Mouse (Mus musculus): ENCODE measurements around the gene Olfr279. TPM values are rescaled to one million over a fixed set of nuclear protein-coding genes. Genes with fewer than 3 reads are reported as not detected.
A peak's percentile ranks its signal among the peaks of the same experiment; 100 is the strongest.
"Not testable (repeated sequence)": the region's sequence is repeated elsewhere in the genome, so short reads cannot be mapped to it uniquely, and the experiment has no call there.

Olfr279 gene
- polyA plus RNA-seq, 1 experiment from 2014 or later, result not detected

- Histone ChIP-seq H3K9me3 (ENCODE audit: control insufficient read depth, low read depth, low read length) (no peaks in the 10 kb centered on the region), H3K27ac (ENCODE audit: low read length) (no peak overlapping the region), H3K36me3 (ENCODE audit: control insufficient read depth, insufficient read depth, low read length) (no peaks in the 10 kb centered on the region), H3K4me1 (ENCODE audit: control insufficient read depth, insufficient read depth, low read length) (0 out of 2 replicates have a peak, but pooled peaks cover 3% of the 10 kb centered on the region), H3K9ac (replicated peaks; ENCODE audit: low read depth, low read length) (no peak overlapping the region), H3K27me3 (ENCODE audit: control insufficient read depth, insufficient read depth, low read length) (no peaks in the 10 kb centered on the region), H3K4me3 (ENCODE audit: low read depth, low read length) (no peak overlapping the region), H3K4me2 (replicated peaks; ENCODE audit: low read depth, low read length) (no peak overlapping the region)
- WGBS, result 69% methylated on average over 9 of the region's 9 CpGs
- no peak for ATAC-seq (ENCODE audit: insufficient number of reproducible peaks, insufficient read depth, low FRiP score, low read depth)
These were observed 14.2 kb downstream of the Olfr279 start for GRCm38 (mm10) chr15:98506253-98506957.

DNA sequence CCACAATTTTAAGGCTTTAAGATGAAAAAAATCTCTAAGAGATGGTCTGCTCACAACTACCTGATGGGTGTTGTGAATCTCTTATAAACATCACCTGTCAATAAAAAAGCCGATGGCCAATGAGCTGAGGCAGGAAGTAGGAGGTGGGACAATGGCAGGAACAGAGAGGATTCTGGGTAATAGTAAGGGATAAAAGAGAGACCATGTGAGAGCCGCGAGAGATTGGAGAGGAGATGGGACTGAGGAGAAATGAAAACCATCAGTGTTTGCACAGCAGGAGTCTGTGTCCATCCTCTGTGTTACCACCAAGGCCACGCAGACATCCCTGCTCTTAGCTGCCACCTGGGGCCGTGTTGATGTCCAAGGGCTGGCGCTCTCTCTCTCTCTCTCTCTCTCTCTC is 15.1 kb downstream of the Olfr279 start:
- H3K4me3 ChIP-seq (ENCODE audit: low read depth, low read length), result no peak overlapping the region
- H3K27me3 ChIP-seq (ENCODE audit: control insufficient read depth, insufficient read depth, low read length), result no peaks in the 10 kb centered on the region
- H3K36me3 ChIP-seq (ENCODE audit: control insufficient read depth, insufficient read depth, low read length), result no peaks in the 10 kb centered on the region
- no peak for ATAC-seq (ENCODE audit: insufficient number of reproducible peaks, insufficient read depth, low FRiP score, low read depth)
- H3K27ac ChIP-seq (ENCODE audit: low read length), result no peak overlapping the region
- no peaks in the 10 kb centered on the region for H3K9me3 ChIP-seq (ENCODE audit: control insufficient read depth, low read depth, low read length)
- H3K4me1 ChIP-seq (ENCODE audit: control insufficient read depth, insufficient read depth, low read length), result 0 out of 2 replicates have a peak, but pooled peaks cover 3% of the 10 kb centered on the region
- no peak overlapping the region for H3K4me2 ChIP-seq (replicated peaks; ENCODE audit: low read depth, low read length)
- H3K9ac ChIP-seq (replicated peaks; ENCODE audit: low read depth, low read length), result no peak overlapping the region
- 87% methylated on average over 6 of the region's 6 CpGs for WGBS

- ATAC-seq (ENCODE audit: insufficient number of reproducible peaks, insufficient read depth, low FRiP score, low read depth), result no peak
These were observed 17.2 kb downstream of the Olfr279 start for GRCm38 (mm10) chr15:98509387-98509786.

GRCm38 (mm10) chr15:98510438-98511385 is 18.5 kb downstream of the Olfr279 start:
- H3K4me1 ChIP-seq (ENCODE audit: control insufficient read depth, insufficient read depth, low read length), result 0 out of 2 replicates have a peak, but pooled peaks cover 6% of the 10 kb centered on the region
- peak overlapping the region; percentile 38 for H3K4me2 ChIP-seq (replicated peaks; ENCODE audit: low read depth, low read length)
- H3K36me3 ChIP-seq (ENCODE audit: control insufficient read depth, insufficient read depth, low read length), result no peaks in the 10 kb centered on the region
- no peak for ATAC-seq (ENCODE audit: insufficient number of reproducible peaks, insufficient read depth, low FRiP score, low read depth)
- WGBS, result 32% methylated on average over 25 of the region's 25 CpGs
- no peak overlapping the region for H3K9ac ChIP-seq (replicated peaks; ENCODE audit: low read depth, low read length)
- H3K27ac ChIP-seq (ENCODE audit: low read length), result no peak overlapping the region
- no peaks in the 10 kb centered on the region for H3K9me3 ChIP-seq (ENCODE audit: control insufficient read depth, low read depth, low read length)
- no peak overlapping the region for H3K4me3 ChIP-seq (ENCODE audit: low read depth, low read length)
- H3K27me3 ChIP-seq (ENCODE audit: control insufficient read depth, insufficient read depth, low read length), result no peaks in the 10 kb centered on the region

More at GRCm38 (mm10) chr15:98509387-98509786, 17.2 kb downstream of the Olfr279 start:
- Histone ChIP-seq H3K36me3 (ENCODE audit: control insufficient read depth, insufficient read depth, low read length) (no peaks in the 10 kb centered on the region), H3K9ac (replicated peaks; ENCODE audit: low read depth, low read length) (no peak overlapping the region), H3K9me3 (ENCODE audit: control insufficient read depth, low read depth, low read length) (no peaks in the 10 kb centered on the region), H3K4me2 (replicated peaks; ENCODE audit: low read depth, low read length) (no peak overlapping the region), H3K4me1 (ENCODE audit: control insufficient read depth, insufficient read depth, low read length) (0 out of 2 replicates have a peak, but pooled peaks cover 6% of the 10 kb centered on the region), H3K27me3 (ENCODE audit: control insufficient read depth, insufficient read depth, low read length) (no peaks in the 10 kb centered on the region), H3K27ac (ENCODE audit: low read length) (no peak overlapping the region), H3K4me3 (ENCODE audit: low read depth, low read length) (no peak overlapping the region)
- WGBS, result 61% methylated on average over 2 of the region's 2 CpGs

GRCm38 (mm10) chr15:98511386-98511928 is 19.3 kb downstream of the Olfr279 start:
- Histone ChIP-seq H3K27ac (ENCODE audit: low read length) (no peak overlapping the region), H3K4me2 (replicated peaks; ENCODE audit: low read depth, low read length) (no peak overlapping the region)

DNA sequence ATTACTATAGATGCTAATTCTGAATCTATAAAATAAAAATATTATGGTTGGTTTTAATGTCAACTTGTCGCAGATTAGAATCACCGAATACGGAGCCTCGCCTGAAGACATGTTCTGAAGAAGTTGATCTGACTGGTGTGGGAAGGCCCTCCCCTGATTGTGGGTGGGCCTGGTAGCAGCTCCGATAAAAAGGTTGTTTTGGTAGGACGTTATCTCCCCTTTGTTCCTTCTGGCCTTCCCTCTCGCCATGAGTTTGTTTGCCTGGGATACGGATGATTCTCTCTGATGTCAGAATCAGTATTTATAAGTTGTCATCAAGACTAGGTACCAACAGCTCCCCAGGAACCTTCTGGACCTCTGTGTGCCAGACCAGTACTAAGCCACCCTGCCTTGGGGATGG is 20.0 kb downstream of the Olfr279 start:
- Histone ChIP-seq H3K27ac (ENCODE audit: low read length) (no peak overlapping the region), H3K4me2 (replicated peaks; ENCODE audit: low read depth, low read length) (no peak overlapping the region), H3K9ac (replicated peaks; ENCODE audit: low read depth, low read length) (no peak overlapping the region), H3K36me3 (ENCODE audit: control insufficient read depth, insufficient read depth, low read length) (no peaks in the 10 kb centered on the region), H3K9me3 (ENCODE audit: control insufficient read depth, low read depth, low read length) (no peaks in the 10 kb centered on the region), H3K4me1 (ENCODE audit: control insufficient read depth, insufficient read depth, low read length) (0 out of 2 replicates have a peak, but pooled peaks cover 6% of the 10 kb centered on the region), H3K27me3 (ENCODE audit: control insufficient read depth, insufficient read depth, low read length) (no peaks in the 10 kb centered on the region), H3K4me3 (ENCODE audit: low read depth, low read length) (no peak overlapping the region)
- 59% methylated on average over 8 of the region's 8 CpGs for WGBS
- no peak for ATAC-seq (ENCODE audit: insufficient number of reproducible peaks, insufficient read depth, low FRiP score, low read depth)

More at GRCm38 (mm10) chr15:98511386-98511928, 19.3 kb downstream of the Olfr279 start:
- Histone ChIP-seq H3K4me1 (ENCODE audit: control insufficient read depth, insufficient read depth, low read length) (0 out of 2 replicates have a peak, but pooled peaks cover 6% of the 10 kb centered on the region), H3K27me3 (ENCODE audit: control insufficient read depth, insufficient read depth, low read length) (no peaks in the 10 kb centered on the region), H3K9ac (replicated peaks; ENCODE audit: low read depth, low read length) (no peak overlapping the region), H3K4me3 (ENCODE audit: low read depth, low read length) (no peak overlapping the region), H3K36me3 (ENCODE audit: control insufficient read depth, insufficient read depth, low read length) (no peaks in the 10 kb centered on the region), H3K9me3 (ENCODE audit: control insufficient read depth, low read depth, low read length) (no peaks in the 10 kb centered on the region)
- no peak for ATAC-seq (ENCODE audit: insufficient number of reproducible peaks, insufficient read depth, low FRiP score, low read depth)
- WGBS, result 71% methylated on average over 13 of the region's 13 CpGs

DNA sequence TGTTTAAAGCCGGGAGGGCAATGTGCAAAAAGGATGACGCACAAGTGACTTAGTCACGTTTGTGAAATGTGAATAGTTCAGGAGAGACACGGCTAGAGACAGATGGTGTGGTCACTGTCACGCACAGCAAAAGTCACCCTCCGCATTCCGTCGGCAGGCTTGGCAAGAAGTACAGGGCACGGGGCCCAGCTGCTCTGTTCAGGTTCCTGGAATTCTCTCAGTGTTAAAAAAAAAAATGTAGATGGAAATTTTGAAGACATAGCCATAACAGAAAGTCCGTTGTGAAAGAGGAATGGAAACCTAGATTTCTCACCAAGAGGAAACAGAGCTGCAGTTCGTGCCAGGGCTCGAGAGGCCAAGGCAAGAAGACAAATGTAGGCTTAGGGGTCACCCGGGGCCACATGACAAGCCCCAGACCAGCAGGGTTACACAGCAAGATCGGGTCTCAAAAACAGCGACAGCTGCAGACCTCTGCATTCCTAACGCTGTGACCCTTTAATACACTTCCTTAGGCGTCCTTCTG is 20.7 kb downstream of the Olfr279 start:
- 0 out of 2 replicates have a peak, but pooled peaks cover 6% of the 10 kb centered on the region for H3K4me1 ChIP-seq (ENCODE audit: control insufficient read depth, insufficient read depth, low read length)
- H3K9ac ChIP-seq (replicated peaks; ENCODE audit: low read depth, low read length), result no peak overlapping the region
- H3K27ac ChIP-seq (ENCODE audit: low read length), result no peak overlapping the region
- H3K36me3 ChIP-seq (ENCODE audit: control insufficient read depth, insufficient read depth, low read length), result peaks cover 2% of the 10 kb centered on the region; the same call in 1 of the 2 replicates
- ATAC-seq (ENCODE audit: insufficient number of reproducible peaks, insufficient read depth, low FRiP score, low read depth), result no peak
- no peaks in the 10 kb centered on the region for H3K27me3 ChIP-seq (ENCODE audit: control insufficient read depth, insufficient read depth, low read length)
- WGBS, result 35% methylated on average over 17 of the region's 17 CpGs
- no peaks in the 10 kb centered on the region for H3K9me3 ChIP-seq (ENCODE audit: control insufficient read depth, low read depth, low read length)
- no peak overlapping the region for H3K4me2 ChIP-seq (replicated peaks; ENCODE audit: low read depth, low read length)
- no peak overlapping the region for H3K4me3 ChIP-seq (ENCODE audit: low read depth, low read length)

DNA sequence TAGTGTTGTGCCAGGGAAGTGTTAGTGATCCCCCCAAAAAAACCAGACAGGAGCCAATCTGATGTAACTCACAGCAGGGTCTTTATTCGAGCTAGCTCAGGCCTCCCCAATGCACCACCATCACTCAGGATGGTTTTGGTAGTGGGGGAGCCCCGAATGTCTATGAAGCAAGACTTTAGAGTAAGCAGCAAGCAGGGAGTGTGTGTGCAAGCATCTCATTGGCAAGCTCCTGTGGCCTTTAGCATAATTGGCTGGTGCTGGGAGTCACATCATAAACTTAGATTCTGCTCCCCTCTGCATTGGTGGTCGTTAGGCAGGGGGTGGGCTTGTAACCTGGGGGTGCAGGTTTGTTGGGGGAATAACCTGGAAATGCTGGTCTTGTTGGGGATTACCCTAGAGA is 21.5 kb downstream of the Olfr279 start:
- H3K4me3 ChIP-seq (ENCODE audit: low read depth, low read length); H3K36me3 ChIP-seq (ENCODE audit: control insufficient read depth, insufficient read depth, low read length); H3K4me1 ChIP-seq (ENCODE audit: control insufficient read depth, insufficient read depth, low read length); H3K9me3 ChIP-seq (ENCODE audit: control insufficient read depth, low read depth, low read length); H3K27ac ChIP-seq (ENCODE audit: low read length); ATAC-seq (ENCODE audit: insufficient number of reproducible peaks, insufficient read depth, low FRiP score, low read depth); H3K4me2 ChIP-seq (replicated peaks; ENCODE audit: low read depth, low read length); H3K9ac ChIP-seq (replicated peaks; ENCODE audit: low read depth, low read length); H3K27me3 ChIP-seq (ENCODE audit: control insufficient read depth, insufficient read depth, low read length): not testable (repeated sequence)
- 62% methylated on average over 3 of the region's 3 CpGs for WGBS

Measured in stomach, embryonic 14.5 days (tissue).